Mouse (Mus musculus): ENCODE data around the gene Syt2. TPM values are rescaled to one million over a fixed set of nuclear protein-coding genes. Genes with fewer than 3 reads are reported as not detected.

Syt2 gene
- polyA plus RNA-seq, 1 experiment: 0.01 TPM

GRCm38 (mm10) chr1:134770312-134770711, 123.8 kb downstream of the Syt2 start:
- Histone ChIP-seq H3K36me3 (ENCODE audit: control insufficient read depth) (peaks cover 13% of the 10 kb centered on the region), H3K9me3 (ENCODE audit: control insufficient read depth, low read length) (no peaks in the 10 kb centered on the region), H3K27me3 (ENCODE audit: control insufficient read depth) (no peaks in the 10 kb centered on the region), H3K4me1 (ENCODE audit: control insufficient read depth) (no peaks in the 10 kb centered on the region), H3K4me3 (replicated peaks) (no peak overlapping the region)
- TF ChIP-seq TAL1 (IDR thresholded peaks at IDR 0.05; ENCODE audit: low read length): no peak
- no peak for TF ChIP-seq GATA1 (IDR thresholded peaks at IDR 0.05; ENCODE audit: low read length)

GRCm38 (mm10) chr1:134771353-134771752, 124.9 kb downstream of the Syt2 start:
- no peak for TF ChIP-seq GATA1 (IDR thresholded peaks at IDR 0.05; ENCODE audit: low read length)
- no peak for TF ChIP-seq TAL1 (IDR thresholded peaks at IDR 0.05; ENCODE audit: low read length)
- H3K4me3 ChIP-seq (replicated peaks): no peak overlapping the region
- H3K27me3 ChIP-seq (ENCODE audit: control insufficient read depth): no peaks in the 10 kb centered on the region

GRCm38 (mm10) chr1:134771999-134772398, 125.5 kb downstream of the Syt2 start:
- peaks cover 18% of the 10 kb centered on the region for H3K36me3 ChIP-seq (ENCODE audit: control insufficient read depth)
- H3K4me3 ChIP-seq (replicated peaks): no peak overlapping the region
- TF ChIP-seq GATA1 (IDR thresholded peaks at IDR 0.05; ENCODE audit: low read length) (no peak), TAL1 (IDR thresholded peaks at IDR 0.05; ENCODE audit: low read length) (no peak)
- H3K4me1 ChIP-seq (ENCODE audit: control insufficient read depth): no peaks in the 10 kb centered on the region
- H3K9me3 ChIP-seq (ENCODE audit: control insufficient read depth, low read length): no peaks in the 10 kb centered on the region
- H3K27me3 ChIP-seq (ENCODE audit: control insufficient read depth): no peaks in the 10 kb centered on the region

More at GRCm38 (mm10) chr1:134771353-134771752, 124.9 kb downstream of the Syt2 start:
- no peaks in the 10 kb centered on the region for H3K4me1 ChIP-seq (ENCODE audit: control insufficient read depth)
- no peaks in the 10 kb centered on the region for H3K9me3 ChIP-seq (ENCODE audit: control insufficient read depth, low read length)
- peaks cover 18% of the 10 kb centered on the region for H3K36me3 ChIP-seq (ENCODE audit: control insufficient read depth)

DNA sequence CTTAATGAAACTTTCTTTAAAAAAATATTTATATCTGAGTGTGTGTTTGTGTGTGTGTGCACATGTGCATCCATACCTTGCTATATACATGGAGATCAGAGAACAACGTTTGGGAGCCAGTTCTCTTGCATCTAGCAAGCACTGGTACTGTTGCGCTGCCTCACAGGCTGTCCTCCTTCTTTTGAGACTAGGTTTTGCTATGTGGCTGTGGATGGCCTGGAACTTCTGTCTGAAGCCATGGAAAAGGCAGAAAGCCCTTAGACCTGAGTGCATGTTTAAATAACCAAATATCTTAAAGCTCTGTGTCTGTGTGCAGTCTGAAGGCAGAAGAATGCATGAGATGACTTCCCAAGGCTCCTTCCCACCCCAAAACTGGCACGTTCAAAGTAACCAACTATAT, 126.3 kb downstream of the Syt2 start:
- Histone ChIP-seq H3K4me1 (ENCODE audit: control insufficient read depth) (no peaks in the 10 kb centered on the region), H3K9me3 (ENCODE audit: control insufficient read depth, low read length) (no peaks in the 10 kb centered on the region), H3K27me3 (ENCODE audit: control insufficient read depth) (no peaks in the 10 kb centered on the region), H3K36me3 (ENCODE audit: control insufficient read depth) (peaks cover 11% of the 10 kb centered on the region), H3K4me3 (replicated peaks) (no peak overlapping the region)
- TF ChIP-seq GATA1 (IDR thresholded peaks at IDR 0.05; ENCODE audit: low read length) (no peak), TAL1 (IDR thresholded peaks at IDR 0.05; ENCODE audit: low read length) (no peak)

DNA sequence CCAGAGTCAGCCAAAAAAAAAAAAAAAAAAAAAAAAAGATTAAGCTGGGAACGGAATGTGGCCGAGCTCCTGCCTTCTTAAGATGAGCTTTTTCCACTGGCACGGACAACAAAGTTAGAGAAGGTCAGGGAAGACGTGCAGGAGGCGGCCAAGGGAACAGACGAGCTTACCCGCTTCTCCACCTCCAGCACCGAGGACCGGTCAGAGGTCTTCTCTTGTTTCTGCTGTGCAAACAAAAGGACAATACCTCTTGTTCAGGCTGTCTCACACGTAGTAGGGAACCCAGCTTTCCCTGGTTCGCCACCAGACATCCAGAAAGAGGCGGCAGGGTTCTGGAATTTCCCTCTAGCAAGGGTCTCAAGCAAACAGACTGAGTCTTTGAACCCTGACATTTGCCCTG, 126.8 kb downstream of the Syt2 start:
- no peaks in the 10 kb centered on the region for H3K27me3 ChIP-seq (ENCODE audit: control insufficient read depth)
- H3K4me3 ChIP-seq (replicated peaks): no peak overlapping the region
- peaks cover 11% of the 10 kb centered on the region for H3K36me3 ChIP-seq (ENCODE audit: control insufficient read depth)
- H3K4me1 ChIP-seq (ENCODE audit: control insufficient read depth): no peaks in the 10 kb centered on the region
- no peaks in the 10 kb centered on the region for H3K9me3 ChIP-seq (ENCODE audit: control insufficient read depth, low read length)
- no peak for TF ChIP-seq GATA1 (IDR thresholded peaks at IDR 0.05; ENCODE audit: low read length)
- TF ChIP-seq TAL1 (IDR thresholded peaks at IDR 0.05; ENCODE audit: low read length): no peak

GRCm38 (mm10) chr1:134774247-134774646, 127.8 kb downstream of the Syt2 start:
- Histone ChIP-seq H3K4me3 (replicated peaks) (no peak overlapping the region), H3K27me3 (ENCODE audit: control insufficient read depth) (no peaks in the 10 kb centered on the region), H3K36me3 (ENCODE audit: control insufficient read depth) (peaks cover 9% of the 10 kb centered on the region), H3K4me1 (ENCODE audit: control insufficient read depth) (no peaks in the 10 kb centered on the region), H3K9me3 (ENCODE audit: control insufficient read depth, low read length) (no peaks in the 10 kb centered on the region)
- TF ChIP-seq TAL1 (IDR thresholded peaks at IDR 0.05; ENCODE audit: low read length) (no peak), GATA1 (IDR thresholded peaks at IDR 0.05; ENCODE audit: low read length) (no peak)

DNA sequence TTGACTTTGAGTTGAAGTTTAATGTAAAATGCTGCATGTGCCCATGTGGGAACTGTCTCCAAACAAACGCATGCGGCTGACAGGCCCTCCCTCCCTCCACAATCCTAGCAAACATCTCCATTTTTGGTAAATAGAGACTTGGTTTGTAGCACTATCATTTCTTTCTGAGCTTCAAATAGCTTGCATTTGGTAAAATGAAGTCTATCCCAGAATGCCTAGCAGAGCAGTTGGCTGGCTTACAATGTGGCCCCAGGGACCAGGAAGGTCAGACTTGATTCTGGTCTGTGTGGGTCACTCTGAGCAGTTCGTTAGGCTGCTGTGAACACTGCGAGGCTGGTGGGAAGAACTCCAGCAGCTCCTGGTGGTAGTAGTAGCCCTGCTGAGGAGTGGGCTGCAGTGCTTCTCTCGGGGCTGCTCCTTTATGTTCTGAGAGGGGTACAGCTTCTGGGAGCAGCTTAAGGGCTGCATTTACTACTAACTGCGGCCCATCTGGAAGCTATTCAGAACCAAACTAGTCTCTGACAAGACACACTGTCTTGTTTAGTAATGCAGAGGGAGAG, 128.3 kb downstream of the Syt2 start:
- Histone ChIP-seq H3K9me3 (ENCODE audit: control insufficient read depth, low read length) (no peaks in the 10 kb centered on the region), H3K36me3 (ENCODE audit: control insufficient read depth) (peaks cover 9% of the 10 kb centered on the region)

GRCm38 (mm10) chr1:134775631-134776030, 129.2 kb downstream of the Syt2 start:
- TF ChIP-seq GATA1 (IDR thresholded peaks at IDR 0.05; ENCODE audit: low read length): no peak
- TF ChIP-seq TAL1 (IDR thresholded peaks at IDR 0.05; ENCODE audit: low read length): no peak
- no peaks in the 10 kb centered on the region for H3K9me3 ChIP-seq (ENCODE audit: control insufficient read depth, low read length)
- no peak overlapping the region for H3K4me3 ChIP-seq (replicated peaks)
- H3K4me1 ChIP-seq (ENCODE audit: control insufficient read depth): no peaks in the 10 kb centered on the region
- peaks cover 9% of the 10 kb centered on the region for H3K36me3 ChIP-seq (ENCODE audit: control insufficient read depth)
- H3K27me3 ChIP-seq (ENCODE audit: control insufficient read depth): no peaks in the 10 kb centered on the region

More for the DNA sequence above, 128.3 kb downstream of the Syt2 start:
- TF ChIP-seq GATA1 (IDR thresholded peaks at IDR 0.05; ENCODE audit: low read length): no peak
- Histone ChIP-seq H3K4me3 (replicated peaks) (no peak overlapping the region), H3K4me1 (ENCODE audit: control insufficient read depth) (no peaks in the 10 kb centered on the region), H3K27me3 (ENCODE audit: control insufficient read depth) (no peaks in the 10 kb centered on the region)

DNA sequence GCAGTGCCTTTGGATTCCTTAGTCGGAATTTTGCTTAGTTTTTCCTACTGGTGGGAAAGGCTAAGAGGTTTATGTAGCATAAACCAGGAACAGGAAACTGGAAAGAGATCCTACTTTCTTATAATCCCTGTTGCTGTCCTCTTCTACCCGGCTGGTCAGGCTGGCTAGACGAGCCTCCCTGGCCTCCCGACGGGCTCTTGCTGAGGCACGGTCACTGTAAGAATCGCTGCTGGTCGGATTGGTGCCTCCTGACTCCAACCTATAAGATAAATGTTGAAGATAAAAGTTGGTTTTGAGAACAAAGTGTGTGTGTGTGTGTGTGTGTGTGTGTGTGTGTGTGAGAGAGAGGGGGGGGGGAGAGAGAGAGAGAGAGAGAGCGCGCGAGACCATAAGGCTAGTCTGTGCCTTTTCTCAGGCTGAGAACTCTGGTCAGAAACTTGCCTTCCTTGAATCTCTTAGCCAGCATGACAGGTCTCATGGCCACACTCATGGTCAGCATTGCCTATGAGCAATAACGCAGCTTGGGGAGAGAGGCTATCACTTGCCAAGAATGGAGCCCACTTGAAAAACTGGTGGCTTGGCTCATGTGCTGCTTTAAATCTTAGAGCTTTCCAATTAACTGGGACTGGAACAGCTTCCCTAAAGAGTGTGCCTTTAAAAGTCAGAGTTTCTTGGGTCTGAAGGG, 130.9 kb downstream of the Syt2 start:
- no peaks in the 10 kb centered on the region for H3K9me3 ChIP-seq (ENCODE audit: control insufficient read depth, low read length)
- TF ChIP-seq GATA1 (IDR thresholded peaks at IDR 0.05; ENCODE audit: low read length): no peak
- no peak for TF ChIP-seq TAL1 (IDR thresholded peaks at IDR 0.05; ENCODE audit: low read length)
- H3K4me3 ChIP-seq (replicated peaks): no peak overlapping the region
- H3K4me1 ChIP-seq (ENCODE audit: control insufficient read depth): no peaks in the 10 kb centered on the region
- H3K36me3 ChIP-seq (ENCODE audit: control insufficient read depth): peaks cover 9% of the 10 kb centered on the region
- no peaks in the 10 kb centered on the region for H3K27me3 ChIP-seq (ENCODE audit: control insufficient read depth)

All from erythroblast, embryonic 14.5 days (primary cell).